Mouse (Mus musculus): Measurements from ENCODE around the gene Gm49486.

GRCm38 (mm10) chr15:79299563-79300155 is 70.5 kb downstream of the Gm49486 start:
- TF ChIP-seq GATA1 (IDR thresholded peaks at IDR 0.05; ENCODE audit: borderline replicate concordance, low read length) (no peak), FLI1 (IDR thresholded peaks at IDR 0.05; ENCODE audit: low read length) (no peak)
